Mouse (Mus musculus) kidney, embryonic 16.5 days (tissue): ENCODE measurements around the gene Cgref1. TPM values are rescaled to one million over a fixed set of nuclear protein-coding genes. Genes with fewer than 3 reads are reported as not detected.
A peak's percentile ranks its signal among the peaks of the same experiment; 100 is the strongest.

Experiments
- ATAC-seq: fragments of 200-750 bp; cut with Nextera tagmentation; 2 replicates; pipeline ENCODE4 v1.8.0; 2017; ENCODE audit warnings: moderate TSS enrichment; ENCODE audit not compliant: low FRiP score, low TSS enrichment
- H3K27ac ChIP-seq: fragments of 300-500 bp; sonication (generic); 2 replicates; pipeline ENCODE4 v1.5.1; 2014; ENCODE audit warnings: low read length
- H3K27me3 ChIP-seq: fragments of 300-500 bp; sonication (generic); 2 replicates; pipeline ENCODE4 v1.6.1; 2014; ENCODE audit warnings: low read length, control low read depth, mixed read lengths; ENCODE audit not compliant: insufficient read depth
- H3K36me3 ChIP-seq: fragments of 300-500 bp; sonication (generic); 2 replicates; pipeline ENCODE4 v1.6.1; 2014; ENCODE audit warnings: low read length, control low read depth, mixed read lengths; ENCODE audit not compliant: insufficient read depth
- H3K4me1 ChIP-seq: fragments of 300-500 bp; sonication (generic); 2 replicates; pipeline ENCODE4 v1.6.1; 2014; ENCODE audit warnings: low read length, control low read depth, mixed read lengths; ENCODE audit not compliant: insufficient read depth
- H3K4me2 ChIP-seq: fragments of 300-500 bp; sonication (generic); replicated peaks from 2 replicates; pipeline ENCODE4 v1.6.1; 2014; ENCODE audit warnings: low read depth, low read length
- H3K4me3 ChIP-seq: fragments of 300-500 bp; sonication (generic); 2 replicates; pipeline ENCODE4 v1.5.1; 2014; ENCODE audit warnings: mild to moderate bottlenecking, low read length
- H3K9ac ChIP-seq: fragments of 300-500 bp; sonication (generic); replicated peaks from 2 replicates; pipeline ENCODE4 v1.6.1; 2014; ENCODE audit warnings: low read length
- H3K9me3 ChIP-seq: fragments of 300-500 bp; sonication (generic); 2 replicates; pipeline ENCODE4 v1.6.1; 2016; ENCODE audit warnings: low read length, control low read depth
- WGBS: fragments of 180-500 bp; shearing (Covaris S2); extraction: QIAGEN DNeasy Blood & Tissue Kit; methylation state at CpG from one replicate; pipeline ENCODE4 v1.1.7; 2014; 5-methylcytosine and 5-hydroxymethylcytosine counted together
- polyA plus RNA-seq: library from polyadenylated mRNA; unstranded; fragments of >200 nt; fragmentation: Nextera tagmentation; extraction: Ambion mirVana; gene quantifications from 2 replicates; pipeline ENCODE4 v1.2.1, GENCODE M21; 2015

Cgref1 gene
- polyA plus RNA-seq, 1 experiment from 2014 or later = 20.3 TPM

DNA sequence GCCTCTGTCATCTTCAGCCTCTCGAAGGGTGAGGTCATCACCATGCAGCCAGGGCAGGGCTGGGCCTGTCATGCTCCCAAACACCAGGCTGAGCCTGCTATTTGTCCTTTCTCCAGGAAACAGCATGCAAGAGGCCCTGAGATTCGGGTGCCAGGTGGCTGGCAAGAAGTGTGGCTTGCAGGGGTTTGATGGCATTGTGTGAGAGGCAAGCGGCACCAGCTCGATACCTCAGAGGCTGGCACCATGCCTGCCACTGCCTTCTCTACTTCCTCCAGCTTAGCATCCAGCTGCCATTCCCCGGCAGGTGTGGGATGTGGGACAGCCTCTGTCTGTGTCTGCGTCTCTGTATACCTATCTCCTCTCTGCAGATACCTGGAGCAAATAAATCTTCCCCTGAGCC, 14.5 kb downstream of the Cgref1 start:
- Histone ChIP-seq H3K27ac (no peak overlapping the region), H3K36me3 (no peaks in the 10 kb centered on the region), H3K4me3 (no peak overlapping the region), H3K4me1 (0 out of 2 replicates have a peak, but pooled peaks cover 3% of the 10 kb centered on the region), H3K4me2 (no peak overlapping the region), H3K9me3 (no peaks in the 10 kb centered on the region), H3K9ac (no peak overlapping the region), H3K27me3 (no peaks in the 10 kb centered on the region)
- 81% methylated on average over 6 of the region's 6 CpGs for WGBS
- no peak for ATAC-seq

DNA sequence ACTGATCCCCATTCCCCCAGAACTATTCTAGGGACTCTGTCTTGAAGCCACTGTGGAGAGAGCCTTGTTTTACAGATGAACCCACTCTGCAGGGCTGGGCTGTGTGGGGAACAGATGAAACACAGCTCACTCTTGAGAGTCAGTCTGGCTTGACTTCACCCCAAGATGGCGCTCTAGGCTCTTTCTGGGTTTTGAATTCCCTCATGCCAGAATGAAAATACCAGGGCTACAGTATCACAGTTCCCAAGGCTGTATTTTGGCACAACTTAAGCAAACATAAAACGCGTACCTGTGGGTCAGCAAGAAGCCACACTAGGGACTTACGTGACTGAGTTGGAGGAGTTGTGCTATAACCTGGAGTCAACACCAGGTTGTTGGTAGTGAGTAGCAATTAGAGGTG, 15.3 kb downstream of the Cgref1 start:
- Histone ChIP-seq H3K9ac (no peak overlapping the region), H3K27ac (no peak overlapping the region), H3K27me3 (no peaks in the 10 kb centered on the region), H3K9me3 (no peaks in the 10 kb centered on the region), H3K36me3 (no peaks in the 10 kb centered on the region), H3K4me2 (no peak overlapping the region), H3K4me3 (no peak overlapping the region), H3K4me1 (0 out of 2 replicates have a peak, but pooled peaks cover 3% of the 10 kb centered on the region)
- ATAC-seq = peak; percentile 37; the same call in 1 of the 2 replicates
- WGBS = 30% methylated on average over 4 of the region's 4 CpGs

DNA sequence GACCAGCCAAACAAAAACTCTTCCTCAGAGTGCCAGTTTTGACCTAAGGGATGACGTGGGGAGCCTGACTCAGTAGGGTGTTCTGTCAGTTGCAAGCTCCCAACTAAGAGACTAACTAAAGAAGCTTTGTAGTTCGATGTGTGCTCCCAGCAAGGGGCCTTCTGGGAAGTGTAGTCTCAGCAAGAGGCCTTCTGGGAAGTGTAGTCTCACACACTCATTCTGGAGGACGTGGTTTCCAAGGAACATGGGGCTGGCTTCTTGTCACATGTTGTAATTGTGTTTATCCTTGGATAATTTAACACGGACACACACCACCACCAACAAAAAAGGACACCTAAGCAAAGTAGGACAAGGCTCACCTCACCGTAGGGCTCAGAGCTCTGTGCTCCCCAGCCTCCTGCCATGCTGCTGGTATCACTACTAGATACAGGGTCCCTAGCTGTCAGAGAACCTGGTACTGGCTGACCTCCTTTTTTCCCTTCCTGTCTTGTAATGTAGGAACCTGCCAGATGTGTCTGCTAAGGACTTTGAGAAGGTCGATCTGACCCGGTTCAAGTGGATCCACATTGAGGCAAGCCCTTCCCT, 17.4 kb downstream of the Cgref1 start:
- H3K36me3 ChIP-seq = no peaks in the 10 kb centered on the region
- WGBS = 43% methylated on average over 7 of the region's 7 CpGs
- no peak overlapping the region for H3K4me3 ChIP-seq
- ATAC-seq = peak; percentile 43; the same call in 1 of the 2 replicates
- no peak overlapping the region for H3K27ac ChIP-seq
- peak overlapping the region; percentile 41; the same call in 1 of the 2 replicates for H3K4me2 ChIP-seq
- 0 out of 2 replicates have a peak overlapping the region, but pooled peaks have one; percentile 27 for H3K9ac ChIP-seq
- no peaks in the 10 kb centered on the region for H3K27me3 ChIP-seq
- peaks cover 4% of the 10 kb centered on the region; the same call in 1 of the 2 replicates for H3K4me1 ChIP-seq
- H3K9me3 ChIP-seq = no peaks in the 10 kb centered on the region

DNA sequence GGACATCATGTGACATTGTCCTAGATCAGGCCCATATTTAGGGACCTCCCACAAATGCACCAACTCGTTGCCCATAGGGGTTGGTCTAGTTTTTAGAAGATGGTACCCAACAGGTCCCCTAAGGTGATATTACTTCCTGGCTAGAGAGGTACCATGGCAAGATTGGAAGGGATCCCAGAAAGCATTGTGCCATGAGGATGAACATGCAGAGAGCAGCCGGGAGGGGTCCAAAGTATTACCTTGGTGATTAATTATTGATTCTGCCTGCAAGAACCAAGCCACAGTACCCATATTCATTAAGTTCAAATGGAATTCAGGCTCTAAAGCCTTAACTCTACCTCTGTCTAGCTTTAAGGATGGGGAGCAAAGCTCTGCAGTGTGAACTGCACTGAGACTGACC, 19.3 kb downstream of the Cgref1 start:
- ATAC-seq = no peak
- peaks cover 21% of the 10 kb centered on the region for H3K4me1 ChIP-seq
- H3K27ac ChIP-seq = no peak overlapping the region
- no peaks in the 10 kb centered on the region for H3K27me3 ChIP-seq
- H3K4me3 ChIP-seq = no peak overlapping the region
- 0 out of 2 replicates have a peak, but pooled peaks cover under 1% of the 10 kb centered on the region for H3K36me3 ChIP-seq
- H3K9ac ChIP-seq = no peak overlapping the region
- H3K9me3 ChIP-seq = no peaks in the 10 kb centered on the region
- no peak overlapping the region for H3K4me2 ChIP-seq
- WGBS = 89% methylated on average over 2 of the region's 2 CpGs

DNA sequence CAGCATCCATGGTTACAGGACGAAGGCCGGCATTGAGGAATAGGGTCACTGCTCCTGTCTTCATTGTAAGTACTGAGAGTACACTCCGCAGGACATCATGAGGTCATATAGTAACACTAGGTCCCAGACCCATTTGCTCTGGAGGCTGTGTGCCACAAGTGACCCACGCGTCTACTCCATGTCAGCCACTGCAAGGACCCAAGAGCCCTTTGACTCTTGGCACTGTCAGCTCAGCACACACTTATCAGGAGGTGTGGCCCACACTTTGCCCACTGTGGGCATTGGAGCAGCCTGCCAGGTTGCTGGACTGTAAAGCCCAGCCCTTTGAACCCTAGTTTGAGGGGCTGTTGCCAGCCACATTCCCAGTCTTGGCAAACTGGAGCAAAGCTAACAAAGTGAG, 20.2 kb downstream of the Cgref1 start:
- Histone ChIP-seq H3K9me3 (no peaks in the 10 kb centered on the region), H3K4me2 (no peak overlapping the region), H3K27me3 (no peaks in the 10 kb centered on the region), H3K9ac (no peak overlapping the region), H3K4me1 (peaks cover 24% of the 10 kb centered on the region), H3K27ac (no peak overlapping the region), H3K36me3 (peaks cover 4% of the 10 kb centered on the region; the same call in 1 of the 2 replicates), H3K4me3 (no peak overlapping the region)
- 88% methylated on average over 5 of the region's 5 CpGs for WGBS
- ATAC-seq = no peak

- Histone ChIP-seq H3K9ac (no peak overlapping the region), H3K4me1 (peaks cover 24% of the 10 kb centered on the region), H3K4me2 (no peak overlapping the region), H3K27me3 (no peaks in the 10 kb centered on the region), H3K27ac (no peak overlapping the region), H3K9me3 (no peaks in the 10 kb centered on the region), H3K4me3 (no peak overlapping the region), H3K36me3 (peaks cover 9% of the 10 kb centered on the region; the same call in 1 of the 2 replicates)
- 83% methylated on average over 8 of the region's 8 CpGs for WGBS
- ATAC-seq = no peak
Observed at GRCm38 (mm10) chr5:30924614-30925013, 20.8 kb downstream of the Cgref1 start.

GRCm38 (mm10) chr5:30923119-30923518, 22.3 kb downstream of the Cgref1 start:
- H3K4me2 ChIP-seq = no peak overlapping the region

GRCm38 (mm10) chr5:30922581-30923041, 22.8 kb downstream of the Cgref1 start:
- Histone ChIP-seq H3K9me3 (no peaks in the 10 kb centered on the region), H3K27me3 (no peaks in the 10 kb centered on the region), H3K4me2 (peak overlapping the region; percentile 82), H3K36me3 (peaks cover 27% of the 10 kb centered on the region), H3K4me3 (peak overlapping the region; percentile 66; the same call in 1 of the 2 replicates), H3K27ac (no peak overlapping the region), H3K4me1 (peaks cover 25% of the 10 kb centered on the region), H3K9ac (peak overlapping the region; percentile 74)
- no peak for ATAC-seq
- WGBS = 69% methylated on average over 10 of the region's 10 CpGs

More at GRCm38 (mm10) chr5:30923119-30923518, 22.3 kb downstream of the Cgref1 start:
- peaks cover 22% of the 10 kb centered on the region; the same call in 1 of the 2 replicates for H3K36me3 ChIP-seq
- no peak overlapping the region for H3K9ac ChIP-seq
- ATAC-seq = no peak
- H3K27ac ChIP-seq = no peak overlapping the region
- no peaks in the 10 kb centered on the region for H3K27me3 ChIP-seq
- H3K4me1 ChIP-seq = peaks cover 27% of the 10 kb centered on the region
- no peak overlapping the region for H3K4me3 ChIP-seq
- WGBS = 87% methylated on average over 6 of the region's 6 CpGs
- no peaks in the 10 kb centered on the region for H3K9me3 ChIP-seq

DNA sequence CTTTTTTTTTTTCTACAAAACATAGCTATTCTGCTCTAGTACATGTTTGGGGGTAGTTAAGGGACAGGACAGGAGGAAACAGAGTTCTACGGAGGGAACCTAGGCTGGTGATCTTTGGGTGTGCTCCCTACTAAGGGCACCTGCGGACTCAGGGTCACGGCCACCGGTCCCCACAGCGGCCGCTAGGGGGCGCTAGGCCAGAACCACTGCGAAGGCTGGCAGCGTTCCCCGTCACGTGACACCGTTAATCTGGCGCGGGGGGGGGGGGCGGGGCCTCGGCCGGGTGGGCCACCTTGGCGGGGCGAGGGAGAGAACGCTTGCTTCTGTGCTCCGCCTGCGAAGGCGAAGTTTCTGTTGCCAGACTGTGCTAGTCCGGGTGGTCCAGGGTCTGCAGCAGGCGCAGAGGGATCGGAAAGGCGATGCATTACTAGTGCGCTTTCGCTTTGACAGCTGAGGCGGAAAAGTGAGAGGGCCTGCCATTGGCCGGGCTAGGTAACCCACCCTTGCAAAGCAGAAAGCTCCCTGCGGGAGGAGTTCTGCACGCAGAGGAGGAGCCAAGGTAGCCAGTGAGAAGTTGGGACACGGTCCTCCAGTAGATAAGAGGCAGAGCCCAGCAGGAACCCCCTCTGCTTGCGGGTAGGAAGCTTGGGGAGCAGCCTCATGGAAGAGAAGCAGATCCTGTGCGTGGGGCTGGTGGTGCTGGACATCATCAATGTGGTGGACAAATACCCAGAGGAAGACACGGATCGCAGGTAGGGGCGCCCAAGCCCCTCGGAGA, 23.9 kb downstream of the Cgref1 start, which contains the start of gene Khk:
Gene Khk, plus strand, starts transcription at position 176 of the 778 bp plus-strand sequence.
- no peaks in the 10 kb centered on the region for H3K9me3 ChIP-seq
- H3K4me3 ChIP-seq = peak within 1 kb of the TSS; percentile 66
- no peaks in the 10 kb centered on the region for H3K27me3 ChIP-seq
- peaks cover 34% of the 10 kb centered on the region for H3K36me3 ChIP-seq
- H3K9ac ChIP-seq = peak within 1 kb of the TSS; percentile 74
- peak within 1 kb of the TSS; percentile 82 for H3K4me2 ChIP-seq
- H3K4me1 ChIP-seq = peaks cover 27% of the 10 kb centered on the region
- 1% methylated on average over 36 of the region's 40 CpGs for WGBS
- peak within 1 kb of the TSS; percentile 94 for H3K27ac ChIP-seq
- ATAC-seq = peak; percentile 86
